Mouse (Mus musculus): Measurements from ENCODE around the gene Tmem176b. TPM values are rescaled to one million over a fixed set of nuclear protein-coding genes. Genes with fewer than 3 reads are reported as not detected.

Gene Tmem176b
- polyA plus RNA-seq, 1 experiment: 49.0 TPM

DNA sequence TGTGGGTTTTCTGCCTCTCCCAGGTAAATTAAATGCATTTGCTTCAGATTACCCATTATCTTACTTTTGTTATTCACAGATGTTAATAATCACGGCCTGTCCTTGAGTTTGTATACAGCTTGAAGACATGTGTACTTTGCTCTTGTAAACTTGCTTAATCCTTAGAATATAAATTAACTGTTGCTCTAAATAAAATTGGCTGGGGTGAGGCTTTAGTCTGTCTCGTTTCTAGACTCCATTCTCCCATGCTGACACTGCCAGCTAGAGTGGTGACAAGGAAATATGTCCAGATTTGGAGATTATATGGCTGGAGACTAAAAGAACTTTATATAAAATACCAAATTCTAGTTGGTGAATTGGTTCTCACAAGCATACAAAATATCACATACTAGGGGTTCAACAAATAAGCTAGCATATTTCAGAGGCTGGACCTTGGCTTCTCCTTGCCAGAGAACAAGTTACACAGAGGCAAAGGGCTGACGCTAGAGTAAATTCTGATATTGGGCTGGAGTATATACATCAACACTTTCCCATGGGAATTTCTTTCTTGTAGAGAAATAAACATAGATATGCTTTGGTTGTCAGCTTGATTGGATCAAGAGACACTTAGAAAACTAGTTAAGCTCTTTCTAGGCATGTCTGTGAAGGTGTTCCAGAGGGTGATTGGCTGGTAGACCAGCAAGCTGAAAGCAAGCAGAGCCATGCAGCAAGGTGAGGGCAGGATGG lies 31.6 kb downstream of the Tmem176b start:
- no peak for TF ChIP-seq POLR2A (IDR thresholded peaks at IDR 0.05; ENCODE audit: control insufficient read depth, low read depth, low read length)
- no peak for TF ChIP-seq CTCF (IDR thresholded peaks at IDR 0.05; ENCODE audit: control insufficient read depth, insufficient read depth, insufficient replicate concordance, low read depth, low read length)
- H3K27me3 ChIP-seq (ENCODE audit: control insufficient read depth, insufficient read depth, low read length): no peaks in the 10 kb centered on the region
- H3K36me3 ChIP-seq (ENCODE audit: control insufficient read depth, insufficient read depth, low read length): no peaks in the 10 kb centered on the region
- no peaks in the 10 kb centered on the region for H3K4me1 ChIP-seq (ENCODE audit: control insufficient read depth, insufficient read depth, low read length)
- no peak overlapping the region for H3K4me3 ChIP-seq (ENCODE audit: control insufficient read depth, low read depth, low read length)
- no peak overlapping the region for H3K27ac ChIP-seq (ENCODE audit: control insufficient read depth, insufficient read depth, low read depth, low read length)

DNA sequence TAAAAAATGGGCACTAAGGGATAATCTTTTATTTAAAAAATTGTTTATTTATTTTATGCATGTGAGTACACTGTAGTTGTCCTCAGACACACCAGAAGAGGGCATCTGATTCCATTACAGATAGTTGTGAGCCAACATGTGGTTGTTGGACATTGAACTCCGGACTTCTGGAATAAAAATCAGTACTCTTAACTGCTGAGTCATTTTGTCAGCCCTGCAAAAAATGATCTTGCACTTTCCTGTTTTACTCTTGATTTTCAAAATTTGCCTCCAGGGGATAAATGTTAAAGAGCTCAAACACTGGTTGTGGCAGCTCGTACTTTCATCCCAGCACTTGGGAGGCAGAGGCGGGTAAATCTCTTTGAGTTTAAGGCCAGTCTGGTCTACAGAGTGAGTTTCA lies 34.5 kb downstream of the Tmem176b start:
- Histone ChIP-seq H3K36me3 (ENCODE audit: control insufficient read depth, insufficient read depth, low read length) (no peaks in the 10 kb centered on the region), H3K27ac (ENCODE audit: control insufficient read depth, insufficient read depth, low read depth, low read length) (no peak overlapping the region), H3K27me3 (ENCODE audit: control insufficient read depth, insufficient read depth, low read length) (no peaks in the 10 kb centered on the region), H3K4me3 (ENCODE audit: control insufficient read depth, low read depth, low read length) (no peak overlapping the region), H3K4me1 (ENCODE audit: control insufficient read depth, insufficient read depth, low read length) (peaks cover 4% of the 10 kb centered on the region)
- TF ChIP-seq CTCF (IDR thresholded peaks at IDR 0.05; ENCODE audit: control insufficient read depth, insufficient read depth, insufficient replicate concordance, low read depth, low read length) (no peak), POLR2A (IDR thresholded peaks at IDR 0.05; ENCODE audit: control insufficient read depth, low read depth, low read length) (no peak)

DNA sequence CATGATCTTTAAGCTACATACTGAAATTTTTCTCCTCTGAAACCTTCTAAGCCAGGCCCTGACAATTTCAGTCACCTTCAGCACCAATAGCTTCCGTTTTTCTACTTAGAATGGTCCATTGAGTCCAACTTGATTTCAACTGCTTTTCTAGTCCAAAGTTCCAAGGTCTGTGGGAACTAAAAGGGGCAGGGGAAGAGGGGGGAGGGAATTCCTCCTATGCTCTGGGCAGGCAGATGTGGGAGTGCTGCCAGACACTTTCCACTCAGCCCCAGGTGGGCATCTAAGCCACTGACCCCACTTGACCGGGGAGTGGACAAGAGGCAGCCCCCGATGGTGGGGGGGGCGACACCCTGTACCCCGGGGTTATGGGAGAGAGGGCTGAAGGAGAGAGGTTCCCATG lies 37.0 kb downstream of the Tmem176b start:
- no peak overlapping the region for H3K27ac ChIP-seq (ENCODE audit: control insufficient read depth, insufficient read depth, low read depth, low read length)
- TF ChIP-seq POLR2A (IDR thresholded peaks at IDR 0.05; ENCODE audit: control insufficient read depth, low read depth, low read length): no peak
- TF ChIP-seq CTCF (IDR thresholded peaks at IDR 0.05; ENCODE audit: control insufficient read depth, insufficient read depth, insufficient replicate concordance, low read depth, low read length): no peak
- no peaks in the 10 kb centered on the region for H3K27me3 ChIP-seq (ENCODE audit: control insufficient read depth, insufficient read depth, low read length)
- H3K36me3 ChIP-seq (ENCODE audit: control insufficient read depth, insufficient read depth, low read length): no peaks in the 10 kb centered on the region
- peaks cover 4% of the 10 kb centered on the region for H3K4me1 ChIP-seq (ENCODE audit: control insufficient read depth, insufficient read depth, low read length)
- no peak overlapping the region for H3K4me3 ChIP-seq (ENCODE audit: control insufficient read depth, low read depth, low read length)

DNA sequence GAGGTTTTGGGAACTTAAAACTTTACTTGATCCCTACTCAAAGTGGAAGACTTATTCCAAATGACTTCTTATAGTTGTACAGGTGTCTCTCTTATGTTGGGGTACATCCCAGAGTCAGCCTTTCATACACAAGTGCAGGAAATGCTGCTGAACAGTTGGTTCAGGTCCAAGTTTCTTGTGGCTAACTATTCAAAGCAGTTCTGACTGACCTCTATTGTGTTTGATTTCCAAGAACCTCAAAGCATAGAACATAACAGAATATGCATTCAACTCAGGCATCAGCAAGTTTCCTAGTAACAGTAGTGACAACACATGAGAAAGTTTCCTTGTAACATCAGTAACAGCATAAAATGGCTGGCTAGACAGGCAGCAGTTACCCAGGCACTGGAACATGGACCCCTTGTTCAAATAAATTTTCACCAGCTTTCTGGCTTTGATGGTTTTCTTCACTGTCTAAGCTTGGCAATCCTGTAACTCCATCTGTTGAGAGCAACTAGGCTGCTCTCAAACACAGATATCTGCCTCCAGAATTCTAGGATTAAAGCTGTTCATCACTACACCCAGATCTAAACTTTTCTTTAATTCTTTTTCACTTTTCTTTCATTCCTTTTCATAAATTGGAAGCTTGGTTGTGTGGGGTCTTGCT lies 37.8 kb downstream of the Tmem176b start:
- Histone ChIP-seq H3K36me3 (ENCODE audit: control insufficient read depth, insufficient read depth, low read length) (no peaks in the 10 kb centered on the region), H3K4me1 (ENCODE audit: control insufficient read depth, insufficient read depth, low read length) (peaks cover 4% of the 10 kb centered on the region)
- no peak for TF ChIP-seq CTCF (IDR thresholded peaks at IDR 0.05; ENCODE audit: control insufficient read depth, insufficient read depth, insufficient replicate concordance, low read depth, low read length)
- TF ChIP-seq POLR2A (IDR thresholded peaks at IDR 0.05; ENCODE audit: control insufficient read depth, low read depth, low read length): no peak

DNA sequence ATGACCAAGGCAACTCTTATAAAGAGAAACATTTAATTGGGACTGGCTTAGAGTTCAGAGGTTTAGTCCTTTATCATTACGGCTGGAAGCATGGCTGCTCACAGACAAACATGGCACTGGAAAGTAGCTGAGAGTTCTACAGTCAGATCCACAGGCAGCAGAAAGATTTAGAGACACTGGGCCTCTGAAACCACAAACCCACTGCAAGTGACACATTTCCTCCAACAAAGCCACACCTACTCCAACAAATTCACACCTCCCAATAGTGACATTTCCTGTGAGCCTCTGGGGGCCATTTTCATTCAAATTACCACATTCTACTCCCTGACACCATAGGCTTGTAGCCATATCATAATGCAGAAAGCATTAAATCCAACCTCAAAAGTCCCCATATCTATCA lies 39.4 kb downstream of the Tmem176b start:
- H3K36me3 ChIP-seq (ENCODE audit: control insufficient read depth, insufficient read depth, low read length): no peaks in the 10 kb centered on the region
- TF ChIP-seq CTCF (IDR thresholded peaks at IDR 0.05; ENCODE audit: control insufficient read depth, insufficient read depth, insufficient replicate concordance, low read depth, low read length) (no peak), POLR2A (IDR thresholded peaks at IDR 0.05; ENCODE audit: control insufficient read depth, low read depth, low read length) (no peak)

More for the DNA sequence above, 37.8 kb downstream of the Tmem176b start:
- no peak overlapping the region for H3K4me3 ChIP-seq (ENCODE audit: control insufficient read depth, low read depth, low read length)
- H3K27ac ChIP-seq (ENCODE audit: control insufficient read depth, insufficient read depth, low read depth, low read length): no peak overlapping the region
- H3K27me3 ChIP-seq (ENCODE audit: control insufficient read depth, insufficient read depth, low read length): no peaks in the 10 kb centered on the region

DNA sequence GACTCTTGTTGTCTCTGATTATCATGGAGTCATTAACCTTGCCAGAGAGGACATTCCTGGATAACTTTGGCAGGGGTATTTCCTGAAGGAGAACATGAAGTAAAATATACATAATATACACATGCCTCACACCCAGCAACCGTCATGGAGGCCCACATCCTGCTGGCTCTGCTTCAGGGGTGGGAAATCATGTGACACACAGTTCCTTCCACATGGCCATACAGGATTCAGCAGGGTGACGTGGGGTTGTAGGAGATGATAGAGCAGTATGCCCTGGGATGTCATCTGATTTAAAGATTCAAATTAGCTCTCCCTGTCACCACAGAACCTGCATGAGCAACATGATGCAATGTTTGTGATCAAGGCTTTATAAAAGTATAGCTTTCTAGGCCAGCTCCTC lies 53.4 kb downstream of the Tmem176b start:
- H3K36me3 ChIP-seq (ENCODE audit: control insufficient read depth, insufficient read depth, low read length): no peaks in the 10 kb centered on the region
- H3K27me3 ChIP-seq (ENCODE audit: control insufficient read depth, insufficient read depth, low read length): no peaks in the 10 kb centered on the region
- no peaks in the 10 kb centered on the region for H3K4me1 ChIP-seq (ENCODE audit: control insufficient read depth, insufficient read depth, low read length)
- H3K27ac ChIP-seq (ENCODE audit: control insufficient read depth, insufficient read depth, low read depth, low read length): no peak overlapping the region
- no peak for TF ChIP-seq CTCF (IDR thresholded peaks at IDR 0.05; ENCODE audit: control insufficient read depth, insufficient read depth, insufficient replicate concordance, low read depth, low read length)
- TF ChIP-seq POLR2A (IDR thresholded peaks at IDR 0.05; ENCODE audit: control insufficient read depth, low read depth, low read length): no peak
- no peak overlapping the region for H3K4me3 ChIP-seq (ENCODE audit: control insufficient read depth, low read depth, low read length)

More for the DNA sequence above, 39.4 kb downstream of the Tmem176b start:
- no peak overlapping the region for H3K4me3 ChIP-seq (ENCODE audit: control insufficient read depth, low read depth, low read length)
- no peaks in the 10 kb centered on the region for H3K27me3 ChIP-seq (ENCODE audit: control insufficient read depth, insufficient read depth, low read length)
- H3K27ac ChIP-seq (ENCODE audit: control insufficient read depth, insufficient read depth, low read depth, low read length): no peak overlapping the region
- H3K4me1 ChIP-seq (ENCODE audit: control insufficient read depth, insufficient read depth, low read length): peaks cover 4% of the 10 kb centered on the region

DNA sequence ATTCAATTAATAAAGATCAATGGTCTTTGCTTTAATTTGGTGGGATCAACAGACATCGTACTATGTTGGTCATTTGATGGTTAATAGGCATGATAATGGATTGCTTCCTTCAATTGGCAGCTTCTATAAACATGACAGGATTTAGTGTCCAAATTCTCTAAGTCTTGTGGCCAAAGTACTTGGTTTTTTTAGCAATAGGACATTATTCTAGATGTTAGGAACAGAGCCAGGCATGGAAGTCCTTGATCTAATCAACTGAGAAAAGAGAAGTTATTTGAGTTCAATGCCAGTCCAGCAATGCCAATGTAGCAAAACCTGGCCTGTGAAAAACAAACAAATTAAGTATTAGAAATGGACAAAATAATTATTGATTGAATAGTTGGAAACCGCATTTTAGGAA lies 55.7 kb downstream of the Tmem176b start:
- H3K27me3 ChIP-seq (ENCODE audit: control insufficient read depth, insufficient read depth, low read length): no peaks in the 10 kb centered on the region
- H3K36me3 ChIP-seq (ENCODE audit: control insufficient read depth, insufficient read depth, low read length): no peaks in the 10 kb centered on the region
- no peak overlapping the region for H3K27ac ChIP-seq (ENCODE audit: control insufficient read depth, insufficient read depth, low read depth, low read length)
- no peak for TF ChIP-seq POLR2A (IDR thresholded peaks at IDR 0.05; ENCODE audit: control insufficient read depth, low read depth, low read length)
- TF ChIP-seq CTCF (IDR thresholded peaks at IDR 0.05; ENCODE audit: control insufficient read depth, insufficient read depth, insufficient replicate concordance, low read depth, low read length): no peak
- H3K4me1 ChIP-seq (ENCODE audit: control insufficient read depth, insufficient read depth, low read length): no peaks in the 10 kb centered on the region
- H3K4me3 ChIP-seq (ENCODE audit: control insufficient read depth, low read depth, low read length): no peak overlapping the region
